Mouse (Mus musculus) intestine, postnatal 0 days (tissue): ENCODE data around the gene Ube2i. TPM values are rescaled to one million over a fixed set of nuclear protein-coding genes. Genes with fewer than 3 reads are reported as not detected.
"Not testable (repeated sequence)": the region's sequence is repeated elsewhere in the genome, so short reads cannot be mapped to it uniquely, and the experiment has no call there.

Experiments used
- ATAC-seq: fragments of 200-750 bp; cut with Nextera tagmentation; 2 replicates; pipeline ENCODE4 v1.8.0; 2017; ENCODE audit warnings: mild to moderate bottlenecking, moderate TSS enrichment, moderate library complexity
- H3K27ac ChIP-seq: fragments of 300-500 bp; sonication (generic); 2 replicates; pipeline ENCODE4 v1.5.1; 2014; ENCODE audit warnings: mild to moderate bottlenecking, low read depth, low read length, moderate library complexity
- H3K27me3 ChIP-seq: fragments of 300-500 bp; sonication (generic); replicated peaks from 2 replicates; pipeline ENCODE4 v1.6.1; 2014; ENCODE audit warnings: low read length, mixed read lengths; ENCODE audit not compliant: control insufficient read depth, insufficient read depth
- H3K36me3 ChIP-seq: fragments of 300-500 bp; sonication (generic); 2 replicates; pipeline ENCODE4 v1.6.1; 2014; ENCODE audit warnings: mild to moderate bottlenecking, moderate library complexity; ENCODE audit not compliant: control insufficient read depth, insufficient read depth
- H3K4me1 ChIP-seq: fragments of 300-500 bp; sonication (generic); replicated peaks from 2 replicates; pipeline ENCODE4 v1.6.1; 2014; ENCODE audit warnings: antibody characterized with exemption, low read length, mixed read lengths; ENCODE audit not compliant: control insufficient read depth, insufficient read depth
- H3K4me2 ChIP-seq: fragments of 300-500 bp; sonication (generic); replicated peaks from 2 replicates; pipeline ENCODE4 v1.6.1; 2014; ENCODE audit warnings: low read depth, mild to moderate bottlenecking, moderate library complexity
- H3K4me3 ChIP-seq: fragments of 300-500 bp; sonication (generic); 2 replicates; pipeline ENCODE4 v1.5.1; 2014; ENCODE audit warnings: low read depth, low read length
- H3K9ac ChIP-seq: fragments of 300-500 bp; sonication (generic); 2 replicates; pipeline ENCODE4 v1.6.1; 2014; ENCODE audit warnings: mild to moderate bottlenecking, low read depth, low read length
- H3K9me3 ChIP-seq: fragments of 300-500 bp; sonication (generic); 2 replicates; pipeline ENCODE4 v1.6.1; 2016; ENCODE audit warnings: mixed run types; ENCODE audit not compliant: control insufficient read depth
- CTCF ChIP-seq: sonication (generic); IDR thresholded peaks from 2 replicates; pipeline ENCODE4 v1.5.1; 2016; ENCODE audit warnings: low read depth, mild to moderate bottlenecking, control low read depth, antibody characterized with exemption, moderate library complexity
- WGBS: fragments of 180-500 bp; shearing (Covaris S2); extraction: QIAGEN DNeasy Blood & Tissue Kit; methylation state at CpG from one replicate; pipeline ENCODE4 v1.1.7; 2014; 5-methylcytosine and 5-hydroxymethylcytosine counted together
- polyA plus RNA-seq: library from polyadenylated mRNA; unstranded; fragments of >200 nt; fragmentation: Nextera tagmentation; extraction: Ambion mirVana; gene quantifications from 2 replicates; pipeline ENCODE4 v1.2.1, GENCODE M21; 2015

Gene Ube2i
- polyA plus RNA-seq, 1 experiment from 2014 or later = 257 TPM

DNA sequence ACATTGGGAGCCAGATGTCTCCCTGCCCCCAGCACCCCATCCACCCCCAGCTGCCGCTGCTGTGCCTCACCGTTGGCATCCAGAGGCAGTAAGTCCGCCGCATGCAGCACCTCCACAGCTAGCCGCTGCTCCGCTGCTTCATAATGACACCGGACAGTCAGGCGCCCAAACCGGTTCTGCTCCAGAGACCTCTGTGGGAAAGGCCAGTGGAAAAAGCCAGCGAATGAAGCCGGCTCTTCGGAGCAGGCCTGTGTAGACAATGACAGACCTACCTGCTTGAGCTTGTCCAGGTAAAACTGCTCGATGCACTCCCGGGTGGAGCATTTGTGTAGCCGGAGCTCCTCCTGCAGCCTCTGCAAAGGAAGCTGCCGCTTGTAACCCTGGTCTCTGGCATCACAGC is 30.2 kb downstream of the Ube2i start:
- Histone ChIP-seq H3K36me3 (peaks cover 19% of the 10 kb centered on the region), H3K4me2 (no peak overlapping the region), H3K9me3 (no peaks in the 10 kb centered on the region), H3K27ac (no peak overlapping the region), H3K27me3 (no peaks in the 10 kb centered on the region), H3K4me3 (no peak overlapping the region), H3K9ac (no peak overlapping the region), H3K4me1 (peaks cover 3% of the 10 kb centered on the region; the same call in 1 of the 2 replicates)
- no peak for ATAC-seq
- no peak for TF ChIP-seq CTCF
- WGBS = 78% methylated on average over 16 of the region's 16 CpGs

DNA sequence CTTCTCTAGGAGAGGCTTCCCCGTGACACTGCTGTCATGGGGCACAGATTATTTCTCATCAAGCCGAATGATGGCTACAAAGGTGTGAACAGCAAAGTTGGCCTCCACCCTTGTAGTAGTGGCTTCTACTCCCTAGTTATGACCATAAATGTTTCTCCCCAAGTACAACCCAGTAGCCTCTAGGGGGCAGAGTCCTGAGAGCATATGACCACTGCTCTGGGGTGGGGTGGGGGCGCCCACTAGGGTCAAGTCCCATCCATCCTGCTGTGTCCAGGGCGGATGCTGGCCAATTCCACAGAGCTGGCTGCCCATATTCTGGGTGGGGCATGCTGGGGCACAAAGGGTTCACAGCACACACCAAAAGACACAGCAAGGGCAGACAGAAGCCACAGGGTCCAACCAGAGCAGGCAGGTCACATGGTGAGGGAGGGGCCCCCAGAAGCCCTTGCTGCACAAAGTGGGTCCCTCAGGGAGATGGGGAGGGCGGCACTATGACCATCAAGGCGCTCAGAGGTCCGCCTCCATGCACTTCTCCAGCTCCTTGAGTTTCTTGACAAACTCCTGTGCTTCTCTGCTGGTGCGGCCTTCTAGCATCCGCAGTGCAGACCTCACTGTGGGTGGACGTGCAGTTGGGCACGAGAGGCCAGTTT is 31.2 kb downstream of the Ube2i start:
- WGBS = 84% methylated on average over 11 of the region's 11 CpGs
- Histone ChIP-seq H3K27me3 (no peaks in the 10 kb centered on the region), H3K9me3 (no peaks in the 10 kb centered on the region), H3K4me2 (no peak overlapping the region), H3K4me1 (peaks cover 3% of the 10 kb centered on the region; the same call in 1 of the 2 replicates), H3K4me3 (no peak overlapping the region), H3K27ac (no peak overlapping the region), H3K36me3 (peaks cover 19% of the 10 kb centered on the region), H3K9ac (no peak overlapping the region)
- ATAC-seq = no peak
- peak; percentile 35; the same call in 1 of the 2 replicates for TF ChIP-seq CTCF

GRCm38 (mm10) chr17:25239695-25240636 is 34.5 kb downstream of the Ube2i start, which contains the start of the genes Gnptg and Tsr3:
TSS of gene Gnptg (minus strand) at chr17:25240124.
TSS of gene Tsr3 (plus strand) at chr17:25240170.
- no peak for TF ChIP-seq CTCF
- H3K9me3 ChIP-seq = no peaks in the 10 kb centered on the region
- peak within 1 kb of the TSS; percentile 90 for H3K4me2 ChIP-seq
- 0 out of 2 replicates have a peak within 1 kb of the TSS, but pooled peaks have one; percentile 17 for H3K27ac ChIP-seq
- peak within 1 kb of the TSS; percentile 80 for H3K9ac ChIP-seq
- peak within 1 kb of the TSS; percentile 87 for H3K4me3 ChIP-seq
- H3K27me3 ChIP-seq = no peaks in the 10 kb centered on the region
- ATAC-seq = peak; percentile 78
- under 1% methylated on average over 80 of the region's 80 CpGs for WGBS
- peaks cover 33% of the 10 kb centered on the region for H3K36me3 ChIP-seq
- H3K4me1 ChIP-seq = peaks cover 3% of the 10 kb centered on the region; the same call in 1 of the 2 replicates

DNA sequence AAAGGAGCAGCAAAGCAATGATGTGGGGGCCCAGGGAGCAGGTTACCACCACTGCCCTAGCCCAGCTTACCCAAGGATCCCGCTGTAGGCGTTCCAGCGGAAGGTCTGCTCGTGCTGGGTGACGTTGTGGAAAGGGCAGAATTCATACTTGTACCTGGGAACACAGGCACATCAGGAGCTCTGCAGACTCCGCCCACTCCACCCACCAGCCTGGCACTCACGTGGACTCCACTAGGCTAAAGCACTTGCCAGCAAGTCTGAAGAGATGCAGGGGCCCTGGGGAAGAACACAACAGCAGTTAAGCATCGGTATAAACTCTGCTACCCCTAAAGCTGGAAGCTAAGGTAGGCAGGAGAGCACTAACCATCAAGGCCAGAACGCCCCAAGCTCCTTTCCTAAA is 38.8 kb downstream of the Ube2i start:
- Histone ChIP-seq H3K36me3 (peaks cover 30% of the 10 kb centered on the region), H3K4me2 (no peak overlapping the region), H3K27ac (no peak overlapping the region), H3K4me1 (peaks cover 3% of the 10 kb centered on the region; the same call in 1 of the 2 replicates), H3K9ac (no peak overlapping the region), H3K9me3 (no peaks in the 10 kb centered on the region), H3K4me3 (no peak overlapping the region), H3K27me3 (no peaks in the 10 kb centered on the region)
- no peak for TF ChIP-seq CTCF
- 84% methylated on average over 9 of the region's 9 CpGs for WGBS
- no peak for ATAC-seq

DNA sequence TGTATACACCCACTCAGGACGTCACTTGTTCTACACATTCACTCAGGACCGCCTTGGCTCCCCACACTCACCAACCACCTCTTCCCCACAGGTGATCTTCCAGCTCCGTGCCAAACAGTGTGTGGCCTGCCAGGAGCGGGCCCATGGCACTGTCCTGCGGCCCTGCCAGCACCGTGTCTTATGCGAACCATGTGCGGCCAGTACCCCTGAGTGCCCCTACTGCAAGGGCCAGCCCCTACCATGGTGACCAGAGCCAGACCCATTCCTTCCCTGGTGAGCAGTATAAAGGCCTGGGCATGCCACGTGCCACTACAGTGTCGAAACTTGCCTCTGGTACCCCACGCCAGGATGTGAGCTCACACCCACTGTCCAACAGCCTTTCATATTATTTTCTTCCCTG is 42.8 kb downstream of the Ube2i start:
- peaks cover 41% of the 10 kb centered on the region for H3K36me3 ChIP-seq
- H3K27me3 ChIP-seq, H3K9me3 ChIP-seq, H3K4me2 ChIP-seq, H3K4me3 ChIP-seq, H3K9ac ChIP-seq, H3K4me1 ChIP-seq, ATAC-seq, H3K27ac ChIP-seq: not testable (repeated sequence)
- WGBS = 90% methylated on average over 5 of the region's 11 CpGs

GRCm38 (mm10) chr17:25230700-25231099 is 43.7 kb downstream of the Ube2i start:
- Histone ChIP-seq H3K9me3 (no peaks in the 10 kb centered on the region), H3K9ac (no peak overlapping the region), H3K36me3 (peaks cover 40% of the 10 kb centered on the region), H3K27me3 (no peaks in the 10 kb centered on the region), H3K4me2 (no peak overlapping the region), H3K4me3 (no peak overlapping the region), H3K27ac (no peak overlapping the region), H3K4me1 (no peaks in the 10 kb centered on the region)
- no peak for TF ChIP-seq CTCF
- no peak for ATAC-seq
- WGBS = 86% methylated on average over 3 of the region's 3 CpGs

GRCm38 (mm10) chr17:25230014-25230655 is 44.3 kb downstream of the Ube2i start:
- peak; percentile 62; the same call in 1 of the 2 replicates for ATAC-seq

More at GRCm38 (mm10) chr17:25230014-25230655, 44.3 kb downstream of the Ube2i start:
- not testable (repeated sequence) for H3K27me3 ChIP-seq, H3K4me1 ChIP-seq, H3K27ac ChIP-seq, H3K9ac ChIP-seq, H3K4me2 ChIP-seq, H3K9me3 ChIP-seq, H3K4me3 ChIP-seq
- peaks cover 37% of the 10 kb centered on the region for H3K36me3 ChIP-seq
- 77% methylated on average over 12 of the region's 17 CpGs for WGBS
